In genomic region chr10:127061085-127061484, GRCm38 (mm10) we compare ENCODE assay signal across 12 mouse cellular contexts. TPM values are rescaled to one million over a fixed set of nuclear protein-coding genes. Genes with fewer than 3 reads are reported as not detected.
A peak's percentile ranks its signal among the peaks of the same experiment; 100 is the strongest.
DNase-seq lines count a peak whose midpoint lies in the region; ATAC-seq lines count a peak whose summit lies in the region.
"Had no signal": no experiment of that assay in that cellular context is flagged by ENCODE, and none has a peak within 500 bp of the region (broad histone marks: within the 10 kb centered on the region; RNA-seq: fewer than 3 reads in every experiment).

No protein-coding gene starts in this region.

- peak overlapping the region; percentile 81; the same call in 1 of the 2 replicates for H3K4me3 ChIP-seq in heart, embryonic 15.5 days
- 0 out of 2 replicates have a peak overlapping the region, but pooled peaks have one; percentile 88 for H3K4me3 ChIP-seq in embryonic facial prominence, embryonic 12.5 days
- no peak overlapping the region; the same call in 1 of the 2 replicates for H3K4me3 ChIP-seq in hindbrain, embryonic 11.5 days (ENCODE audit: low read depth, low read length)
- H3K4me3 ChIP-seq in midbrain, embryonic 16.5 days (ENCODE audit: low read depth, low read length), result peak overlapping the region; percentile 85

- H3K27me3 ChIP-seq in heart, embryonic 15.5 days, result peaks cover 54% of the 10 kb centered on the region
- peaks cover 28% of the 10 kb centered on the region for H3K27me3 ChIP-seq in embryonic facial prominence, embryonic 12.5 days
- no peaks in the 10 kb centered on the region; the same call in 1 of the 2 replicates for H3K27me3 ChIP-seq in hindbrain, embryonic 11.5 days (ENCODE audit: control insufficient read depth, insufficient read depth, low read length)
- H3K27me3 ChIP-seq in midbrain, embryonic 16.5 days (ENCODE audit: control insufficient read depth, insufficient read depth, low read depth, low read length), result no peaks in the 10 kb centered on the region

- H3K4me1 ChIP-seq in heart, embryonic 15.5 days (replicated peaks), result peaks cover 36% of the 10 kb centered on the region
- peaks cover 21% of the 10 kb centered on the region for H3K4me1 ChIP-seq in embryonic facial prominence, embryonic 12.5 days
- peaks cover 9% of the 10 kb centered on the region; the same call in 1 of the 2 replicates for H3K4me1 ChIP-seq in hindbrain, embryonic 11.5 days (replicated peaks; ENCODE audit: control insufficient read depth, insufficient read depth, low read length)
- peaks cover 32% of the 10 kb centered on the region for H3K4me1 ChIP-seq in midbrain, embryonic 16.5 days (ENCODE audit: control insufficient read depth, insufficient read depth, low read length)

- 57% methylated on average over 5 of the region's 5 CpGs for WGBS in heart, embryonic 15.5 days
- 30% methylated on average over 5 of the region's 5 CpGs for WGBS in embryonic facial prominence, embryonic 12.5 days
- WGBS in hindbrain, embryonic 11.5 days, result 27% methylated on average over 5 of the region's 5 CpGs
- 11% methylated on average over 5 of the region's 5 CpGs for WGBS in midbrain, embryonic 16.5 days

- H3K27ac ChIP-seq in heart, embryonic 15.5 days, result no peak overlapping the region
- 0 out of 2 replicates have a peak overlapping the region, but pooled peaks have one; percentile 1 for H3K27ac ChIP-seq in embryonic facial prominence, embryonic 12.5 days
- peak overlapping the region; percentile 95; the same call in 1 of the 2 replicates for H3K27ac ChIP-seq in hindbrain, embryonic 11.5 days (ENCODE audit: low read depth, low read length)
- H3K27ac ChIP-seq in midbrain, embryonic 16.5 days (ENCODE audit: low read length), result peak overlapping the region; percentile 89
- H3K27ac ChIP-seq: liver, embryonic 13.5 days had no signal

- ATAC-seq in heart, embryonic 15.5 days (replicated peaks; ENCODE audit: insufficient number of reproducible peaks, insufficient read depth, low FRiP score, low read depth), result no peak
- ATAC-seq in embryonic facial prominence, embryonic 12.5 days (ENCODE audit: insufficient number of reproducible peaks, insufficient read depth, low FRiP score, low TSS enrichment), result no peak
- no peak for ATAC-seq in hindbrain, embryonic 11.5 days (ENCODE audit: low FRiP score)
- ATAC-seq in midbrain, embryonic 16.5 days, result no peak

- no peak for DNase-seq in heart, adult 9 months (ENCODE audit: low spot score in 2 of 2)
- DNase-seq in hindbrain, embryonic 11.5 days (ENCODE audit: low spot score), result no peak
- DNase-seq in thymus, postnatal 14 days, result no peak
- DNase-seq in testis, postnatal 14 days (ENCODE audit: low spot score), result no peak
- DNase-seq in Muller cell, postnatal 12 days (ENCODE audit: inconsistent ontology term), result no peak
- DNase-seq: cerebellum, postnatal 25 days; heart, postnatal 14 days; liver, embryonic 13.5 days; thymus, postnatal 36 days had no signal

- H3K9me3 ChIP-seq in heart, embryonic 15.5 days (replicated peaks), result no peaks in the 10 kb centered on the region
- H3K9me3 ChIP-seq in embryonic facial prominence, embryonic 12.5 days, result no peaks in the 10 kb centered on the region
- no peaks in the 10 kb centered on the region for H3K9me3 ChIP-seq in hindbrain, embryonic 11.5 days (ENCODE audit: control insufficient read depth, low read length)
- no peaks in the 10 kb centered on the region for H3K9me3 ChIP-seq in midbrain, embryonic 16.5 days (replicated peaks; ENCODE audit: control insufficient read depth, low read length, poor library complexity, severe bottlenecking)
- H3K9me3 ChIP-seq: liver, embryonic 13.5 days had no signal

- H3K4me2 ChIP-seq in heart, embryonic 15.5 days, result no peak overlapping the region
- H3K4me2 ChIP-seq in embryonic facial prominence, embryonic 12.5 days (replicated peaks), result no peak overlapping the region
- peak overlapping the region; percentile 98 for H3K4me2 ChIP-seq in hindbrain, embryonic 11.5 days (replicated peaks; ENCODE audit: low read depth, low read length)
- H3K4me2 ChIP-seq in midbrain, embryonic 16.5 days (ENCODE audit: low read length), result peak overlapping the region; percentile 82

- no peak overlapping the region for H3K9ac ChIP-seq in heart, embryonic 15.5 days
- H3K9ac ChIP-seq in embryonic facial prominence, embryonic 12.5 days, result no peak overlapping the region; the same call in 1 of the 2 replicates
- peak overlapping the region; percentile 96 for H3K9ac ChIP-seq in hindbrain, embryonic 11.5 days (ENCODE audit: low read depth, low read length)
- H3K9ac ChIP-seq in midbrain, embryonic 16.5 days (ENCODE audit: low read depth, low read length), result peak overlapping the region; percentile 91
- H3K9ac ChIP-seq: liver, embryonic 13.5 days had no signal

- H3K36me3 ChIP-seq in heart, embryonic 15.5 days, result peaks cover 12% of the 10 kb centered on the region
- H3K36me3 ChIP-seq in embryonic facial prominence, embryonic 12.5 days, result peaks cover 27% of the 10 kb centered on the region
- peaks cover 19% of the 10 kb centered on the region for H3K36me3 ChIP-seq in hindbrain, embryonic 11.5 days (ENCODE audit: control insufficient read depth, insufficient read depth, low read length)
- H3K36me3 ChIP-seq in midbrain, embryonic 16.5 days (ENCODE audit: control insufficient read depth, insufficient read depth, low read length), result peaks cover 25% of the 10 kb centered on the region

RNA-seq across cellular contexts. Expression of gene March9, which starts 1.1 kb away (rescaled TPM):
- polyA plus RNA-seq in heart, embryonic 15.5 days (2015; fragmentation: Nextera tagmentation; extraction: Ambion mirVana), result 0.13 and 0.25 TPM in 2 replicates
- polyA plus RNA-seq in embryonic facial prominence, embryonic 12.5 days (2016; fragmentation: Nextera tagmentation; extraction: Ambion mirVana), result 2.2 and 2.4 TPM in 2 replicates
- 3.6 and 4.2 TPM in 2 replicates for polyA plus RNA-seq in hindbrain, embryonic 11.5 days (2014; fragmentation: Nextera tagmentation; extraction: Ambion mirVana)
- 5.6 and 6.3 TPM in 2 replicates for polyA plus RNA-seq in midbrain, embryonic 16.5 days (2015; fragmentation: Nextera tagmentation; extraction: Ambion mirVana)

RNA-seq across cellular contexts. Expression of gene Cdk4, which starts 2.2 kb away (rescaled TPM):
- 718 and 864 TPM in 2 replicates for polyA plus RNA-seq in heart, embryonic 15.5 days (2015; fragmentation: Nextera tagmentation; extraction: Ambion mirVana)
- polyA plus RNA-seq in embryonic facial prominence, embryonic 12.5 days (2016; fragmentation: Nextera tagmentation; extraction: Ambion mirVana), result 2,215 and 2,234 TPM in 2 replicates
- 2,639 and 2,665 TPM in 2 replicates for polyA plus RNA-seq in hindbrain, embryonic 11.5 days (2014; fragmentation: Nextera tagmentation; extraction: Ambion mirVana)
- 646 and 776 TPM in 2 replicates for polyA plus RNA-seq in midbrain, embryonic 16.5 days (2015; fragmentation: Nextera tagmentation; extraction: Ambion mirVana)

RNA-seq across cellular contexts. Expression of gene Tspan31, which starts 9.0 kb away (rescaled TPM):
- 100 and 119 TPM in 2 replicates for polyA plus RNA-seq in heart, embryonic 15.5 days (2015; fragmentation: Nextera tagmentation; extraction: Ambion mirVana)
- polyA plus RNA-seq in embryonic facial prominence, embryonic 12.5 days (2016; fragmentation: Nextera tagmentation; extraction: Ambion mirVana), result 167 and 170 TPM in 2 replicates
- polyA plus RNA-seq in hindbrain, embryonic 11.5 days (2014; fragmentation: Nextera tagmentation; extraction: Ambion mirVana), result 111 and 140 TPM in 2 replicates
- 105 and 110 TPM in 2 replicates for polyA plus RNA-seq in midbrain, embryonic 16.5 days (2015; fragmentation: Nextera tagmentation; extraction: Ambion mirVana)

RNA-seq across cellular contexts. Expression of gene Cyp27b1, which starts 13.0 kb away (rescaled TPM):
- polyA plus RNA-seq in heart, embryonic 15.5 days (2015; fragmentation: Nextera tagmentation; extraction: Ambion mirVana), result 0.08 and 0.13 TPM in 2 replicates
- 0.09 and 0.10 TPM in 2 replicates for polyA plus RNA-seq in embryonic facial prominence, embryonic 12.5 days (2016; fragmentation: Nextera tagmentation; extraction: Ambion mirVana)
- polyA plus RNA-seq in hindbrain, embryonic 11.5 days (2014; fragmentation: Nextera tagmentation; extraction: Ambion mirVana), result 0.11 and 0.20 TPM in 2 replicates
- 0.08 and 0.14 TPM in 2 replicates for polyA plus RNA-seq in midbrain, embryonic 16.5 days (2015; fragmentation: Nextera tagmentation; extraction: Ambion mirVana)
- polyA plus RNA-seq: liver, embryonic 13.5 days had no signal

RNA-seq across cellular contexts. Expression of gene Agap2, which starts 14.0 kb away (rescaled TPM):
- polyA plus RNA-seq in heart, embryonic 15.5 days (2015; fragmentation: Nextera tagmentation; extraction: Ambion mirVana), result 0.62 TPM in 1 of 2 replicates, not detected in the other
- 0.32 and 0.82 TPM in 2 replicates for polyA plus RNA-seq in embryonic facial prominence, embryonic 12.5 days (2016; fragmentation: Nextera tagmentation; extraction: Ambion mirVana)
- polyA plus RNA-seq in hindbrain, embryonic 11.5 days (2014; fragmentation: Nextera tagmentation; extraction: Ambion mirVana), result 0.68 and 1.2 TPM in 2 replicates
- polyA plus RNA-seq in midbrain, embryonic 16.5 days (2015; fragmentation: Nextera tagmentation; extraction: Ambion mirVana), result 5.1 and 5.3 TPM in 2 replicates

Comparison
In these comparisons a context has a peak if more than half of its experiments do, and no peak if none do; other contexts are left out.
1. H3K4me2 ChIP-seq: peak in hindbrain, embryonic 11.5 days (single experiment) and midbrain, embryonic 16.5 days (single experiment); none in heart, embryonic 15.5 days (single experiment) and embryonic facial prominence, embryonic 12.5 days (single experiment).
2. H3K9ac ChIP-seq: peak in hindbrain, embryonic 11.5 days (single experiment) and midbrain, embryonic 16.5 days (single experiment); none in heart, embryonic 15.5 days (single experiment) and embryonic facial prominence, embryonic 12.5 days (single experiment).